Mouse (Mus musculus) kidney, adult 2 months (tissue): ENCODE data around the gene Ap1b1.

Source experiments
- CTCF ChIP-seq: fragments of 200-500 bp; conservative IDR thresholded peaks from 2 replicates; pipeline ENCODE4 v1.5.1; 2011; ENCODE audit warnings: low read depth, mild to moderate bottlenecking, control low read depth, low read length, moderate library complexity, mixed read lengths; ENCODE audit not compliant: insufficient read depth, insufficient read length
- POLR2A ChIP-seq: fragments of 200-500 bp; IDR thresholded peaks from one replicate; pipeline ENCODE4 v1.6.1; 2011; ENCODE audit warnings: low read depth, low read length, control low read depth

- TF ChIP-seq CTCF (no peak), POLR2A (no peak)
Measured at GRCm38 (mm10) chr11:4968376-4968775, 18.2 kb upstream of the Ap1b1 start.
